Mouse (Mus musculus) CH12.LX (cell line): ENCODE results near the gene Asic1. TPM values are rescaled to one million over a fixed set of nuclear protein-coding genes. Genes with fewer than 3 reads are reported as not detected.

Experiments used
- DNase-seq: peaks from one replicate; pipeline ENCODE4 v3.0.0-alpha.2; 2013; ENCODE audit errors: extremely low read depth
- H3K27ac ChIP-seq: 2 replicates; pipeline ENCODE4 v1.5.1; 2012; ENCODE audit warnings: low read depth, mild to moderate bottlenecking, control low read depth, moderate library complexity; ENCODE audit not compliant: insufficient read depth
- H3K27me3 ChIP-seq: replicated peaks from 2 replicates; pipeline ENCODE3; 2012; ENCODE audit warnings: inconsistent platforms
- H3K36me3 ChIP-seq, 2 experiments: replicated peaks in 1 of 2; 2 replicates each; pipeline versions ENCODE3 to v1.6.1; 2012; ENCODE audit warnings: inconsistent platforms in 1 of 2, low read length in 1 of 2, mild to moderate bottlenecking in 1 of 2, mixed read lengths in 1 of 2, moderate library complexity in 1 of 2; ENCODE audit not compliant: control insufficient read depth in 1 of 2, insufficient read depth in 1 of 2
- H3K4me1 ChIP-seq, 2 experiments: 2 replicates each; pipeline ENCODE4 v1.6.1; 2012; ENCODE audit warnings: inconsistent platforms in 1 of 2, moderate library complexity in 1 of 2; ENCODE audit not compliant: insufficient read depth in 2 of 2, control insufficient read depth in 1 of 2
- H3K4me2 ChIP-seq: 2 replicates; pipeline ENCODE4 v1.6.1; 2012; ENCODE audit warnings: low read depth, mild to moderate bottlenecking, control low read depth; ENCODE audit not compliant: poor library complexity, insufficient read depth, severe bottlenecking
- H3K4me3 ChIP-seq, 3 experiments: fragments of 150-350 bp in 1 of 3; sonication (generic) in 1 of 3; replicated peaks in 1 of 3; 2 replicates each; pipeline versions ENCODE3 to v1.5.1; 2011 to 2012; ENCODE audit warnings: low read depth in 2 of 3, low read length in 2 of 3, mild to moderate bottlenecking in 2 of 3, moderate library complexity in 2 of 3, control low read depth in 1 of 3, improper control_type of control experiment in 1 of 3, inconsistent platforms in 1 of 3, mixed read lengths in 1 of 3; ENCODE audit not compliant: poor library complexity in 1 of 3
- H3K79me2 ChIP-seq: replicated peaks from 2 replicates; pipeline ENCODE4 v1.6.1; 2012; ENCODE audit warnings: mild to moderate bottlenecking, moderate library complexity; ENCODE audit not compliant: control insufficient read depth, poor library complexity, insufficient read depth, severe bottlenecking; ENCODE audit errors: extremely low read depth
- H3K9ac ChIP-seq: 2 replicates; pipeline ENCODE4 v1.6.1; 2012; ENCODE audit warnings: low read depth, mild to moderate bottlenecking, control low read depth, moderate library complexity; ENCODE audit not compliant: insufficient read depth
- H3K9me3 ChIP-seq: replicated peaks from 2 replicates; pipeline ENCODE3; 2012; ENCODE audit warnings: low read length, inconsistent platforms, mixed read lengths
- BHLHE40 ChIP-seq: IDR thresholded peaks from 2 replicates; pipeline ENCODE4 v1.6.1; 2011; ENCODE audit warnings: mild to moderate bottlenecking, low read depth, low read length, improper control_type of control experiment
- CHD1 ChIP-seq: IDR thresholded peaks from 2 replicates; pipeline ENCODE4 v1.6.1; 2012; ENCODE audit warnings: low read depth, low read length, improper control_type of control experiment, inconsistent platforms
- CHD2 ChIP-seq: IDR thresholded peaks from 2 replicates; pipeline ENCODE4 v1.6.1; 2011; ENCODE audit warnings: low read length, improper control_type of control experiment
- E2F4 ChIP-seq: IDR thresholded peaks from 2 replicates; pipeline ENCODE4 v1.6.1; 2011; ENCODE audit warnings: low read depth, low read length, improper control_type of control experiment; ENCODE audit not compliant: insufficient replicate concordance
- ELF1 ChIP-seq: IDR thresholded peaks from 2 replicates; pipeline ENCODE4 v1.6.1; 2014; ENCODE audit warnings: low read depth, mild to moderate bottlenecking, inconsistent platforms, low read length, improper control_type of control experiment
- HCFC1 ChIP-seq: IDR thresholded peaks from 2 replicates; pipeline ENCODE4 v1.6.1; 2012; ENCODE audit warnings: low read depth, mild to moderate bottlenecking, inconsistent platforms, low read length, improper control_type of control experiment
- IRF4 ChIP-seq: IDR thresholded peaks from 2 replicates; pipeline ENCODE4 v1.6.1; 2014; ENCODE audit warnings: low read depth, mild to moderate bottlenecking, inconsistent platforms, low read length, improper control_type of control experiment
- JUN ChIP-seq: IDR thresholded peaks from 2 replicates; pipeline ENCODE4 v1.6.1; 2011; ENCODE audit warnings: low read depth, mild to moderate bottlenecking, low read length, improper control_type of control experiment, moderate library complexity; ENCODE audit not compliant: insufficient read depth
- JUND ChIP-seq: conservative IDR thresholded peaks from 2 replicates; pipeline ENCODE4 v1.6.1; 2011; ENCODE audit warnings: low read depth, low read length, improper control_type of control experiment
- KAT2A ChIP-seq: IDR thresholded peaks from 2 replicates; pipeline ENCODE4 v1.6.1; 2012; ENCODE audit warnings: low read length, improper control_type of control experiment, inconsistent platforms; ENCODE audit not compliant: insufficient replicate concordance
- MAX ChIP-seq: IDR thresholded peaks from 2 replicates; pipeline ENCODE4 v1.6.1; 2011; ENCODE audit warnings: low read length, improper control_type of control experiment
- MAZ ChIP-seq: IDR thresholded peaks from 2 replicates; pipeline ENCODE4 v1.6.1; 2012; ENCODE audit warnings: low read depth, mild to moderate bottlenecking, inconsistent platforms, low read length, improper control_type of control experiment, moderate library complexity
- MEF2A ChIP-seq: IDR thresholded peaks from 2 replicates; pipeline ENCODE4 v1.6.1; 2014; ENCODE audit warnings: low read depth, mild to moderate bottlenecking, inconsistent platforms, low read length, improper control_type of control experiment, borderline replicate concordance
- MXI1 ChIP-seq: IDR thresholded peaks from 2 replicates; pipeline ENCODE4 v1.6.1; 2011; ENCODE audit warnings: mild to moderate bottlenecking, low read depth, low read length, improper control_type of control experiment
- NELFE ChIP-seq: IDR thresholded peaks from 2 replicates; pipeline ENCODE4 v1.6.1; 2011; ENCODE audit warnings: low read depth, low read length, improper control_type of control experiment
- NRF1 ChIP-seq: IDR thresholded peaks from 2 replicates; pipeline ENCODE4 v1.6.1; 2014; ENCODE audit warnings: low read depth, mild to moderate bottlenecking, inconsistent platforms, low read length, improper control_type of control experiment, moderate library complexity
- PAX5 ChIP-seq: IDR thresholded peaks from 2 replicates; pipeline ENCODE4 v1.6.1; 2012; ENCODE audit warnings: low read length, inconsistent platforms, mixed read lengths
- POLR2A ChIP-seq: IDR thresholded peaks from 2 replicates; pipeline ENCODE4 v1.6.1; 2011; ENCODE audit warnings: low read depth, mild to moderate bottlenecking, improper control_type of control experiment, low read length
- POLR2AphosphoS2 ChIP-seq: IDR thresholded peaks from 2 replicates; pipeline ENCODE4 v1.6.1; 2011; ENCODE audit warnings: low read depth, low read length, improper control_type of control experiment
- SMC3 ChIP-seq: IDR thresholded peaks from 2 replicates; pipeline ENCODE4 v1.6.1; 2011; ENCODE audit warnings: low read depth, low read length, improper control_type of control experiment
- TBP ChIP-seq: conservative IDR thresholded peaks from 2 replicates; pipeline ENCODE4 v1.6.1; 2011; ENCODE audit warnings: low read depth, low read length, improper control_type of control experiment
- TCF12 ChIP-seq: IDR thresholded peaks from 2 replicates; pipeline ENCODE4 v1.6.1; 2014; ENCODE audit warnings: low read depth, mild to moderate bottlenecking, inconsistent platforms, low read length, improper control_type of control experiment
- ZC3H11A ChIP-seq: IDR thresholded peaks from 2 replicates; pipeline ENCODE4 v1.6.1; 2012; ENCODE audit warnings: low read depth, mild to moderate bottlenecking, inconsistent platforms, low read length, improper control_type of control experiment
- ZKSCAN1 ChIP-seq: IDR thresholded peaks from 2 replicates; pipeline ENCODE4 v1.6.1; 2012; ENCODE audit warnings: low read depth, inconsistent platforms, low read length, improper control_type of control experiment, borderline replicate concordance
- ZMIZ1 ChIP-seq: IDR thresholded peaks from 2 replicates; pipeline ENCODE4 v1.6.1; 2012; ENCODE audit warnings: low read depth, mild to moderate bottlenecking, inconsistent platforms, low read length, improper control_type of control experiment
- ZNF384 ChIP-seq: IDR thresholded peaks from 2 replicates; pipeline ENCODE4 v1.6.1; 2012; ENCODE audit warnings: low read depth, low read length, improper control_type of control experiment, inconsistent platforms
- dilution Hi-C: fragments of 300-500 bp; cut with MboI; formaldehyde crosslinking; loops from 2 replicates; pipeline ENCODE4 v1.14.3; 2020; ENCODE audit warnings: low sequenced_read_pairs; ENCODE audit not compliant: extremely low pct_unique_long_range_greater_than_20kb, extremely low pct_ligation_motif_present
- in situ Hi-C: fragments of 300-500 bp; cut with MboI; formaldehyde crosslinking; loops from 3 replicates; pipeline ENCODE4 v1.14.3; 2019; ENCODE audit warnings: low sequenced_read_pairs, low pct_ligation_motif_present, low pct_unique_long_range_greater_than_20kb, mixed read lengths
- polyA plus RNA-seq: library from polyadenylated mRNA; unstranded; fragments of >175 nt; gene quantifications from 2 replicates; pipeline ENCODE4 v1.2.1, GENCODE M21; 2012; ENCODE audit warnings: low read depth; ENCODE audit not compliant: insufficient read length
- total RNA-seq, 2 experiments: library from RNA; depleted of rRNA; stranded (reverse); fragments of 300-350 nt in 1 of 2; fragments of >200 nt in 1 of 2; gene quantifications; 2 replicates each; pipeline ENCODE4 v1.2.3; 2012 to 2014

The Asic1 gene
- total and polyA plus RNA-seq, 3 experiments, result 0.47 to 0.94 TPM; not detected in 1

DNA sequence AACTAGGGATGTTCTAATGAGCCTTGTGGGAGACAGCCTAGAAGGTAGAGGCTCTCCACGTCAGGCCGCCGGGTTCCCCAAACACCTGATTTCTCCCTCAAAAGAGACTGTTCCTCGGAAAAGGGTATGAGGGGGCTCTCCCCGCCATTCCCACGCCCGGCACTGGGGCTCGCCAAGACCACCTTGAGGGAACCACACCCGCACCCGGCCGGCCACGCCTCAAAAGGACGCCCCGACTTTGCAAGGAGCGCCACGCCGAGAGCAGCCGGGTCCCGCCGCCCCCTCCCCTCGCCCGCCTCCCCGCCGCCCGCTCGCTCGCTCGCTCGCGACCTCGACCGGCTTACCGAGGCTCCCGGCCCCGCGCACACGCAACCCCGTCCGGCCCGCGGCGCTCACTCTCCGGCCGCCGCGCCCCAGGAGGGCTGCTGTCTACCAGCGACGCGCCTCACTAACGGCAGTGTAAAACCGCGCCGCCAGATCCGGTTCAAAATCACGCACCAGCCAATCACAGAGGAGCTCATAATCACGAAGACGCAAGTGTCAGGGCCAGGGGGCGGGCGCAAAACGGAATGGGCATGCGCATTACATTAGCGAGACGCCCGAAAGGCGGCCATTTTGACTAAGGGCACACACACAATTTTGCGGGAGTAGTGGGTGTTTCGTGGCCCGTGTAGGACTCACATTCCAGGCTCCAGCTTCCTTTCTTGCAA is 18.9 kb upstream of the Asic1 start, which contains the start of gene Racgap1:
Gene Racgap1 (minus strand): TSS at position 494 of the 710 bp plus-strand sequence.
- Histone ChIP-seq H3K4me3 (peak within 1 kb of the TSS; percentile 70 to 86 (median 80)), H3K27me3 (peaks cover 22% of the 10 kb centered on the region), H3K27ac (0 out of 2 replicates have a peak within 1 kb of the TSS, but pooled peaks have one; percentile 29), H3K4me2 (peak within 1 kb of the TSS; percentile 85), H3K79me2 (peaks cover 47% of the 10 kb centered on the region), H3K9ac (peak within 1 kb of the TSS; percentile 90), H3K9me3 (no peaks in the 10 kb centered on the region), H3K36me3 (peaks cover 0 to 7% of the 10 kb centered on the region in 2 experiments), H3K4me1 (peaks cover 12 to 54% of the 10 kb centered on the region in 2 experiments)
- in situ Hi-C loops, result no loop called here
- dilution Hi-C loops, result no loop called here
- peak; percentile 100 for DNase-seq
- TF ChIP-seq JUN, result no peak
- TF ChIP-seq CHD1, result no peak
- no peak for TF ChIP-seq PAX5
- peak; percentile 89 for TF ChIP-seq NRF1
- TF ChIP-seq NELFE, result peak; percentile 79
- peak; percentile 91; the same call in 1 of the 2 replicates for TF ChIP-seq E2F4
- peak; percentile 14; the same call in 1 of the 2 replicates for TF ChIP-seq MAX
- 0 out of 2 replicates have a peak, but pooled peaks have one; percentile 14 for TF ChIP-seq MAZ
- no peak for TF ChIP-seq MEF2A
- TF ChIP-seq JUND, result no peak
- peak; percentile 53; the same call in 1 of the 2 replicates for TF ChIP-seq POLR2AphosphoS2
- no peak for TF ChIP-seq ZKSCAN1
- peak; percentile 83 for TF ChIP-seq MXI1
- TF ChIP-seq ZMIZ1, result no peak
- no peak for TF ChIP-seq SMC3
- TF ChIP-seq ELF1, result peak; percentile 38; the same call in 1 of the 2 replicates
- no peak for TF ChIP-seq ZC3H11A
- TF ChIP-seq TBP, result 0 out of 2 replicates have a peak, but pooled peaks have one; percentile 42
- peak; percentile 24; the same call in 1 of the 2 replicates for TF ChIP-seq IRF4
- no peak for TF ChIP-seq BHLHE40
- TF ChIP-seq KAT2A, result peak; percentile 83
- TF ChIP-seq POLR2A, result peak; percentile 86
- TF ChIP-seq ZNF384, result no peak
- 0 out of 2 replicates have a peak, but pooled peaks have one; percentile 52 for TF ChIP-seq CHD2
- peak; percentile 92 for TF ChIP-seq HCFC1
- TF ChIP-seq TCF12, result peak; percentile 48; the same call in 1 of the 2 replicates
